Mouse (Mus musculus): ENCODE data around the gene Ccdc58. TPM values are rescaled to one million over a fixed set of nuclear protein-coding genes. Genes with fewer than 3 reads are reported as not detected.

Gene Ccdc58
- polyA plus RNA-seq, 1 experiment from 2014 or later, result 87.5 TPM

GRCm38 (mm10) chr16:36138201-36138600 lies 66.7 kb downstream of the Ccdc58 start:
- 72% methylated on average over 2 of the region's 2 CpGs for WGBS (ENCODE audit: insufficient replicate concordance)
- Histone ChIP-seq H3K4me1 (ENCODE audit: control insufficient read depth, insufficient read depth, low read length) (no peaks in the 10 kb centered on the region), H3K27me3 (ENCODE audit: control insufficient read depth, insufficient read depth, low read length) (no peaks in the 10 kb centered on the region), H3K4me2 (no peak overlapping the region), H3K27ac (ENCODE audit: low read depth, low read length) (no peak overlapping the region), H3K4me3 (ENCODE audit: low read depth, low read length) (no peak overlapping the region), H3K9ac (ENCODE audit: low read depth, low read length) (no peak overlapping the region), H3K9me3 (replicated peaks; ENCODE audit: control insufficient read depth, low read length) (no peaks in the 10 kb centered on the region), H3K36me3 (ENCODE audit: control insufficient read depth, insufficient read depth, low read length) (no peaks in the 10 kb centered on the region)
- no peak for ATAC-seq (replicated peaks; ENCODE audit: insufficient number of reproducible peaks, low FRiP score, low TSS enrichment)

Other genes with a start within 250 kb of the Ccdc58 start
- 0.29 and 0.35 TPM in 2 replicates for gene Parp14, start 200.1 kb upstream of the Ccdc58 start, polyA plus RNA-seq (2014; fragmentation: Nextera tagmentation; extraction: Ambion mirVana)
- 3.3 and 5.1 TPM in 2 replicates for gene Parp9, start 133.2 kb upstream of the Ccdc58 start, polyA plus RNA-seq (2014; fragmentation: Nextera tagmentation; extraction: Ambion mirVana)
- gene Dtx3l, start 132.5 kb upstream of the Ccdc58 start, polyA plus RNA-seq (2014; fragmentation: Nextera tagmentation; extraction: Ambion mirVana), result 3.4 and 4.0 TPM in 2 replicates
- gene Kpna1, start 92.9 kb upstream of the Ccdc58 start, polyA plus RNA-seq (2014; fragmentation: Nextera tagmentation; extraction: Ambion mirVana), result 49.9 and 58.1 TPM in 2 replicates
- gene Wdr5b, start 30.5 kb upstream of the Ccdc58 start, polyA plus RNA-seq (2014; fragmentation: Nextera tagmentation; extraction: Ambion mirVana), result 6.5 and 7.6 TPM in 2 replicates
- gene Fam162a, start 91 bp upstream of the Ccdc58 start, polyA plus RNA-seq (2014; fragmentation: Nextera tagmentation; extraction: Ambion mirVana), result 723 and 731 TPM in 2 replicates
- not detected in 2 replicates for gene Csta1, start 59.6 kb downstream of the Ccdc58 start, polyA plus RNA-seq (2014; fragmentation: Nextera tagmentation; extraction: Ambion mirVana)
- gene Stfa2l1, start 85.1 kb downstream of the Ccdc58 start, polyA plus RNA-seq (2014; fragmentation: Nextera tagmentation; extraction: Ambion mirVana), result not detected in 2 replicates
- not detected in 2 replicates for gene Gm5483, start 112.5 kb downstream of the Ccdc58 start, polyA plus RNA-seq (2014; fragmentation: Nextera tagmentation; extraction: Ambion mirVana)
- not detected in 2 replicates for gene Gm5416, start 138.7 kb downstream of the Ccdc58 start, polyA plus RNA-seq (2014; fragmentation: Nextera tagmentation; extraction: Ambion mirVana)
- gene 2010005H15Rik, start 149.8 kb downstream of the Ccdc58 start, polyA plus RNA-seq (2014; fragmentation: Nextera tagmentation; extraction: Ambion mirVana), result not detected in 2 replicates
- gene Stfa1, start 205.3 kb downstream of the Ccdc58 start, polyA plus RNA-seq (2014; fragmentation: Nextera tagmentation; extraction: Ambion mirVana), result 0.99 and 2.5 TPM in 2 replicates

Measured in heart, embryonic 11.5 days (tissue).